Mouse (Mus musculus): ENCODE data around the gene Atp5d. TPM values are rescaled to one million over a fixed set of nuclear protein-coding genes. Genes with fewer than 3 reads are reported as not detected.

Atp5d gene
- polyA plus RNA-seq, 1 experiment: 445 TPM

- no peak for TF ChIP-seq CTCF (IDR thresholded peaks at IDR 0.05; ENCODE audit: borderline replicate concordance, extremely low read depth, insufficient read depth, insufficient read length)
- no peak for TF ChIP-seq POLR2A (IDR thresholded peaks at IDR 0.05; ENCODE audit: borderline replicate concordance, extremely low read depth, insufficient read depth, insufficient read length, poor library complexity, severe bottlenecking)
- DNase-seq (ENCODE audit: low read depth): no peak
Observed at GRCm38 (mm10) chr10:80156752-80157053, 18.3 kb downstream of the Atp5d start.

GRCm38 (mm10) chr10:80157141-80157929, 18.9 kb downstream of the Atp5d start:
- DNase-seq (ENCODE audit: low read depth): no peak
- no peak for TF ChIP-seq CTCF (IDR thresholded peaks at IDR 0.05; ENCODE audit: borderline replicate concordance, extremely low read depth, insufficient read depth, insufficient read length)
- TF ChIP-seq POLR2A (IDR thresholded peaks at IDR 0.05; ENCODE audit: borderline replicate concordance, extremely low read depth, insufficient read depth, insufficient read length, poor library complexity, severe bottlenecking): no peak

GRCm38 (mm10) chr10:80158307-80158986, 20.0 kb downstream of the Atp5d start:
- DNase-seq (ENCODE audit: low read depth): peak; percentile 73
- TF ChIP-seq CTCF (IDR thresholded peaks at IDR 0.05; ENCODE audit: borderline replicate concordance, extremely low read depth, insufficient read depth, insufficient read length) (no peak), POLR2A (IDR thresholded peaks at IDR 0.05; ENCODE audit: borderline replicate concordance, extremely low read depth, insufficient read depth, insufficient read length, poor library complexity, severe bottlenecking) (0 out of 2 replicates have a peak, but pooled peaks have one; percentile 9)

- TF ChIP-seq POLR2A (IDR thresholded peaks at IDR 0.05; ENCODE audit: borderline replicate concordance, extremely low read depth, insufficient read depth, insufficient read length, poor library complexity, severe bottlenecking): no peak
- TF ChIP-seq CTCF (IDR thresholded peaks at IDR 0.05; ENCODE audit: borderline replicate concordance, extremely low read depth, insufficient read depth, insufficient read length): no peak
- peak; percentile 78 for DNase-seq (ENCODE audit: low read depth)
Observed at GRCm38 (mm10) chr10:80159021-80159560, 20.7 kb downstream of the Atp5d start.

- DNase-seq (ENCODE audit: low read depth): peak; percentile 99
- TF ChIP-seq CTCF (IDR thresholded peaks at IDR 0.05; ENCODE audit: borderline replicate concordance, extremely low read depth, insufficient read depth, insufficient read length): no peak
- TF ChIP-seq POLR2A (IDR thresholded peaks at IDR 0.05; ENCODE audit: borderline replicate concordance, extremely low read depth, insufficient read depth, insufficient read length, poor library complexity, severe bottlenecking): no peak
Observed at GRCm38 (mm10) chr10:80159561-80160454, 21.4 kb downstream of the Atp5d start.

- DNase-seq (ENCODE audit: low read depth): no peak
- TF ChIP-seq CTCF (IDR thresholded peaks at IDR 0.05; ENCODE audit: borderline replicate concordance, extremely low read depth, insufficient read depth, insufficient read length) (no peak), POLR2A (IDR thresholded peaks at IDR 0.05; ENCODE audit: borderline replicate concordance, extremely low read depth, insufficient read depth, insufficient read length, poor library complexity, severe bottlenecking) (no peak)
Observed at GRCm38 (mm10) chr10:80160455-80161371, 22.3 kb downstream of the Atp5d start.

GRCm38 (mm10) chr10:80161522-80162242, 23.2 kb downstream of the Atp5d start:
- no peak for DNase-seq (ENCODE audit: low read depth)
- TF ChIP-seq CTCF (IDR thresholded peaks at IDR 0.05; ENCODE audit: borderline replicate concordance, extremely low read depth, insufficient read depth, insufficient read length) (no peak), POLR2A (IDR thresholded peaks at IDR 0.05; ENCODE audit: borderline replicate concordance, extremely low read depth, insufficient read depth, insufficient read length, poor library complexity, severe bottlenecking) (no peak)

GRCm38 (mm10) chr10:80162243-80162608, 23.8 kb downstream of the Atp5d start:
- DNase-seq (ENCODE audit: low read depth): no peak
- no peak for TF ChIP-seq POLR2A (IDR thresholded peaks at IDR 0.05; ENCODE audit: borderline replicate concordance, extremely low read depth, insufficient read depth, insufficient read length, poor library complexity, severe bottlenecking)
- no peak for TF ChIP-seq CTCF (IDR thresholded peaks at IDR 0.05; ENCODE audit: borderline replicate concordance, extremely low read depth, insufficient read depth, insufficient read length)

GRCm38 (mm10) chr10:80162716-80163299, 24.4 kb downstream of the Atp5d start:
- TF ChIP-seq CTCF (IDR thresholded peaks at IDR 0.05; ENCODE audit: borderline replicate concordance, extremely low read depth, insufficient read depth, insufficient read length): no peak
- TF ChIP-seq POLR2A (IDR thresholded peaks at IDR 0.05; ENCODE audit: borderline replicate concordance, extremely low read depth, insufficient read depth, insufficient read length, poor library complexity, severe bottlenecking): no peak
- no peak for DNase-seq (ENCODE audit: low read depth)

Measured in brain, embryonic 14.5 days (tissue).